Mouse (Mus musculus) hematopoietic stem cell, adult 5-6 weeks (primary cell): ENCODE data around the gene Hoxb5. TPM values are rescaled to one million over a fixed set of nuclear protein-coding genes. Genes with fewer than 3 reads are reported as not detected.

Source experiments
- ATAC-seq, 2 experiments: fragments of 125-278 bp in 1 of 2; replicated peaks in 1 of 2; 2 replicates each; pipeline ENCODE4 v1.8.0; 2016 to 2017; ENCODE audit warnings: inconsistent platforms in 2 of 2, mild to moderate bottlenecking in 2 of 2, moderate number of reproducible peaks in 2 of 2, low read depth in 1 of 2, moderate TSS enrichment in 1 of 2; ENCODE audit not compliant: low FRiP score in 2 of 2, poor library complexity in 2 of 2, severe bottlenecking in 2 of 2, insufficient read depth in 1 of 2, low TSS enrichment in 1 of 2
- total RNA-seq: library from RNA; stranded (forward); fragments of 172-1452, 232-1000 nt; gene quantifications from 2 replicates; pipeline ENCODE4 v1.2.3, GENCODE M21; 2017

The Hoxb5 gene
- total RNA-seq, 1 experiment from 2014 or later = 1.3 TPM

DNA sequence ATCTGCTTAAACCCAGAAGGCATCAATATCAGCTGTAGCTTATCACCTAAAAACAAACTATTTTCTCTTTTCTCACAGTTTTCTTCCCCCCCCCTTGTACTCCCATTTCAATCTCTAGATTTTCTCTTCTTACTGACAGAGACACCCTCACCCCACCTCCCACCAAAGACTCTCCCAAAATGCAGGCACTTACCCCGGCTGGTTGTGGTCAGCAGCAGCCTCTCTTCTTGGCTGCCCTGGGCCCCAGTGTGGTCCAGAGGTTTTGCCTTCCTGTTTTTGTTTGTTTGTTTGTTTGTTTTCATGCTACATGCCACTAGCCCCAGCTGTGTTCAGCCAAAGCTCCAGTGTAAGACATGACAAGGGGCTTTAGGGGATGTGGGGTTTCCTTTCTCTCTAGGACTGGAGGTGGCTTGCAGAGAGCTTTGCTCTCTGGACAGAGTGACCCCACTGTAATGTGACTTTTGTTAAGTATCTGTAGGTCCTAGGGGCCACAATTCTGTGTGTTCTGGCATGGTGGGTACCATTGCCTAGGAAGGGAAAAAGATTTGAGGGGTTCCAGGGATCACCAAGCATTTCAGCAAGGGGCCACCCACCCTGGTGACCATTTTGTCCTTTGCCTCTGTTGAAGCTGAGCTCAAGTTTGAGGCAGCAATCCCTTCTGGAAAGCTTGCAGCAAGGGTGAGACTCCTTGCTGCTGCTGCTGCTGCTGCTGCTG is 34.9 kb upstream of the Hoxb5 start:
- no peak for ATAC-seq

- peak; percentile 9 to 42; a peak in 1 of 4 replicates for ATAC-seq
Observed at GRCm38 (mm10) chr11:96269869-96270268, 33.3 kb upstream of the Hoxb5 start.

GRCm38 (mm10) chr11:96270996-96271540 is 32.1 kb upstream of the Hoxb5 start, which contains the start of gene Hoxb9:
TSS of gene Hoxb9 (plus strand) at chr11:96271457.
- peak in 1 of 2 experiments; percentile 15; a peak in 1 of 4 replicates for ATAC-seq

DNA sequence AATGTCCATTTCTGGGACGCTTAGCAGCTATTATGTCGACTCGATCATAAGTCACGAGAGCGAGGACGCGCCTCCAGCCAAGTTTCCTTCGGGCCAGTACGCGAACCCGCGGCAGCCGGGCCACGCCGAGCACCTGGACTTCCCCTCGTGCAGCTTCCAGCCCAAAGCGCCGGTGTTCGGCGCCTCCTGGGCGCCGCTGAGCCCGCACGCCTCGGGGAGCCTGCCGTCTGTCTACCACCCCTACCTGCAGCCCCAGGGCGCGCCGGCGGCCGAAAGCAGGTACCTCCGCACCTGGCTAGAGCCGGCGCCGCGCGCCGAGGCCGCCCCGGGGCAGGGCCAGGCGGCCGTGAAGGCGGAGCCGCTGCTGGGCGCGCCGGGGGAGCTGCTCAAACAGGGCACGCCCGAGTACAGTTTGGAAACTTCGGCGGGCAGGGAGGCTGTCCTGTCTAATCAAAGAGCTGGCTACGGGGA is 31.6 kb upstream of the Hoxb5 start:
- ATAC-seq = no peak

DNA sequence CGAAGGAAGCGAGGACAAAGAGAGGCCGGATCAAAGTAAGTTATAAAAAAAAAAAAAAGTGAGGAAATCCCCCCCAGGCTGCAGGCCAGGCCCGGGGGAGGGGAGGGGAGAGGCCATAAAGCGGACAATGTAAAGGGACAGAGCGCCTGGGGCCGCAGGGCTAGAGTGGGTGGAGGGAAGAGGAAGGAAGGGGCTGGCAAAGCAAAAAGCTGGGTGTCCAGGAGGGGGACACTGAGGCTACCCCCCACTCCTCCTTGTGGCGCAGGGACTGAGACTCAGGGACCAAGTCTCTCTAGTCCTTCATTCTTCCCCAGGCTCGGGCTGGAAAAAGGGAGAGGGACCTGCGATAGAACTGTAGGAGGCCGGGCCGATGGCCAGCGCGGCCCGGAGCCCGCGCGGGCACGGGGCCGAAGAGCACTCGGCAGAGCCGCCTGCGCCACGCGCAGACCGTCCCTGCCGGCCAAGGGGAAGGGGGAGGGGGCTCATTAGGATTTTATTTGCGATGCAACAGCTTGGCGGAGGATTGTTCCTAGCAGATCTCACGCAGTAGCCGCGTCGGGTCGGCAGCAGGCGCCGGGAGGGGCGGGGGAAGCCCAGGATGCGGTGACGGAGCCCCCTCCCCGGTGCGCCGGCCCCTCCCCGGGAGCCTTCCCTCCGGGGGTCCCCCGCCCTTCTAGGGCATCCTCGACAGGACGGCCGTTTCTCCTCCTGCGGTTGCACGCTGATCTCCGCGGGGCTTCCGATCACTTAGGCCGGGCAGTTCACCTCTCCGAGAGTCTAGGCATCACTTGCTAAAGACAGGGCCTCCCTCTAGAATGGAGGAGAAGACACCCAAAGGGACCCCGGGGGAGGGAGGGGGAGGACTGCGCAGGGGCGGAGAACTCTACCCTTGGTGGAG is 30.9 kb upstream of the Hoxb5 start:
- no peak for ATAC-seq

DNA sequence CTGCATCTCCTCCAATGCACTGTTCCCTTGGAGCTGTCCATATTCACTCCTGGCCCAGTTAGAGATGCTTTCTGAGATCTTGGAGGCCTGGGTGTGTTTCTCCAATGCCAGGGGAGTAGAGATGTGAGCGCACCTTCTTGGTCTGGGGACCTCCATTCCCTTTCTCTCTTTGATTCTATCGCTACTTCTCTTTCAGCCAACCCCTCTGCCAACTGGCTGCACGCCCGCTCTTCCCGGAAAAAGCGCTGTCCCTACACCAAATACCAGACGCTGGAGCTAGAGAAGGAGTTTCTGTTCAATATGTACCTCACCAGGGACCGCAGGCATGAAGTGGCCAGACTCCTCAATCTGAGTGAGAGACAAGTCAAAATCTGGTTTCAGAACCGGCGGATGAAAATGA is 28.7 kb upstream of the Hoxb5 start:
- no peak for ATAC-seq

DNA sequence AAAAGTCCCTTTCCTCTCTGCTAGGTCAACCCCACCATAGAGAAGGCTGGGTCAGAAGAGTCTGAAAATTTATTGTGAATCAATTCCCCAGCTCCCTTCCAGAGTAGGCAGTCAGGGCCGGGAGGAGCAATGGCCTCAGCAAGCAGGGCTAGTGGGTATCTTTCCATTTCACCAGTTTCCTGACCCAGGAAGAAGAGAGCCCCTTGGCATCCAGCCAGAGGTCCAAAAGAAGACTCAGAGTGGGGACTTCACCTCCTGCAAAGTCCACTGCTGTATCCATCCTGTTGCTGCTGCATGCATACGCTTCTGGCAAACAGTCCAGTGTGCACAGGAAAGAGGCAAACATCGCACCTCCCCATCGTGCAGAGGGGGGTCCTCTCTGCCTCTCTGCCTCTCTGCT is 27.2 kb upstream of the Hoxb5 start:
- ATAC-seq = no peak

GRCm38 (mm10) chr11:96277151-96278044 is 25.7 kb upstream of the Hoxb5 start:
- no peak for ATAC-seq

GRCm38 (mm10) chr11:96278324-96278723 is 24.8 kb upstream of the Hoxb5 start:
- no peak for ATAC-seq

- ATAC-seq = peak; percentile 76 to 80; a peak in 3 of 4 replicates
Observed at GRCm38 (mm10) chr11:96278773-96279172, 24.4 kb upstream of the Hoxb5 start.

DNA sequence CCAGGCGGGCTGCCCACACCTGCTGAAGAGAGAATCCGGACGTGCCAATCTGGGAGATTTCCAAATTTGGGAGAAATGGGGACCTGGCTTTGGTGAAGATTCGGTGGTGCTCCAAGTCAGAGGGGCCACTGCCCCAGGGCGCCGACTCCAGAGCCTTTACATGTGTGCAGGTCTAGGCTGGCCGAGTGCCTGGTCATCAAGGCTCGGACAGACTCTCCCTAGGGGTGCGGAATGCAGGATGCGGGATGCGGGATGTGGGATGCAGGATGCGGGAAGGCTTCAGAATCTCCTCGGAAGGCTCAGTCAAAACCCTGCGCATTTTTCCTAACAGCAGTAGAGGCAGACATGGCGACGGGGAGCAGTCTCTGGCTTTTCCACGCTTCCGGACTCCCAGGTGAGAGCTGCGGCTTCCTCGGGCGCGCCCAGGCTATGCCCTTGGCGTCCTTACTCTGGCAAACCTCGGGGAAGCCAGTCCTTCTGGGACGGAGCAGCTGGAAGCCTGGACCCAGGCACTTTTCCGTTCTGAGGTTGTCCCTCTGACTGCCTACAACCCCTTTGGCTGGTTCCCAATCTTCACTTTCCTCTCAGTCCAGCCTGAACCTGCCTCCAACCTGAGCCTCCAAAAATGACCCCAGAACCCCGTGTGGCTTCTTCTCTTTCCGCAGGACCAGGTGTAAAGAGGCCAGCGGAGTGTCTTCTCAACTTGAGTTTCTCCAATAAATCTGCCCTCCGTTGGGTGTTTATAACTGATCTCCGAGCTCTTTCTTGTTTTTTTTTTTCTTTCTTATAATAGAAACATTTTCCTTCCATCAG is 23.5 kb upstream of the Hoxb5 start:
- ATAC-seq = no peak

DNA sequence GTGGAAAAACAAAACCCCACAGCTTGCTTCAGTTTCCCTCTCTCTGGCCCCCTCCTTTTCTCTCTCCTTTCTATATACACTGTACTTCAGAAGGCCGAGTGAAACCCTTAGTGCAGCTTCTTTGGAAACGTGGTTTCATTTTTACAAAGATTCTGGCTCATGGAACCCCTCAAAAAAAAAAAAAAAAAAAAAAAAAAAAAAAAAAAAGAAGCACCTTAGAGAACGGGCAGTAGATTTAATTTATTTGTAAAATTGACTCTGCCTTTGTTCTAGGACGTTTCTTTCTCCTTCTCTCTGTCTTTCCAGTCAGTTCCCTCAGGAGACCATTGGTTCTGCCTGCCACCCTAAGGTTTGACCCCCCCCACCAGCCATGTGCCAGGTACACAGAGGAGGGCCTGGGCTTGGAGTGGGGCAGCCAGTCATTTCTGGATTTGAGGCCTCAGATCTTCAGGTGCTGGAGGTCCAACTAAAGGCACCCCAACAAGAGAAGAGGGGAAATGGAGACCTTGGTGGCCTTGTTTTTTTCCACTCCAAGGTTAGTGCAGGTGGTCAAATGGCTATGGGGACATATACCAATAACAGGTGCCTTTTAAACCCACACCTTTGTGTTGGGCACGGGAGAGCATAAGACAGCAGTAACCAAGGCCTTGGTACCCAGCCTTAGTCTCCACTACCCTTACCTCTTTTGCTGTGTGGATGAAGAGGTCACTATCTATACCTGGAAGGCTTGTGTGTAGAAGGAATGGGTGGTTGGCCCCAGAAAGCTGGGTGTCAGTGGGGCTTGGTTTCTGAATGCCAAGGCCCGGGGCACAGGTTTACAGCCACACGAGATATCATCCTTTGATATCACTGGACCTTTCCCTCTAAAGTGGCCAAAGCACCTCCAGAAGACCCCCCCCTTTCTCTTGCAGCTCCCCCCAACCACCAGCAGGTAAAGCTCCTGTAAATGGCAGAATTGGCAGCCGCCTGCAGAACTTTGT is 22.4 kb upstream of the Hoxb5 start:
- no peak for ATAC-seq

DNA sequence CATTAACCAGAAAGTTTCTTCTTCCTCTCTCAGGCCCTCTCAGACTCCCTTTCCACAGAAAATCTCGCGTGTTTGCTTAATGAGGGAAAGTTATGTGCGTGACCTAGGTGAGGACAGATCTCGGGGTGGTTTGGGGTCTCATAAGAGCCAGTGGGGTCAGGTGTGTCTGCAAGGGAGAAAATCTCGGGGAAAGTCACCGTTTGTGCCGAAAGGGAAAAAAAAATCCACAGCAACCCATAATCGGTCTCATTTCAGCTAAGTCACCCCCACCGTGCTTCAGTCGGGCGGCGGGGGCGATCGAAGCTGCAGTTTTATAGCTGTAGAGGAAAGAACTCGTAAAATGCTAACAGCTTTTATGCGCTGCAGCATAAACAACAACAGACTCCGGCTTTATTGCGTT is 21.7 kb upstream of the Hoxb5 start:
- no peak for ATAC-seq

GRCm38 (mm10) chr11:96281855-96282570 is 21.1 kb upstream of the Hoxb5 start, which contains the start of gene Hoxb8:
TSS of gene Hoxb8 (plus strand) at chr11:96281905.
- ATAC-seq = no peak
